Mouse (Mus musculus) urinary bladder, postnatal 14 days (tissue): ENCODE results near the gene Plppr5.

ENCODE experiments used
- DNase-seq: peaks from one replicate; pipeline ENCODE4 v3.0.0; 2021; ENCODE audit warnings: low spot score

Plppr5 gene

DNA sequence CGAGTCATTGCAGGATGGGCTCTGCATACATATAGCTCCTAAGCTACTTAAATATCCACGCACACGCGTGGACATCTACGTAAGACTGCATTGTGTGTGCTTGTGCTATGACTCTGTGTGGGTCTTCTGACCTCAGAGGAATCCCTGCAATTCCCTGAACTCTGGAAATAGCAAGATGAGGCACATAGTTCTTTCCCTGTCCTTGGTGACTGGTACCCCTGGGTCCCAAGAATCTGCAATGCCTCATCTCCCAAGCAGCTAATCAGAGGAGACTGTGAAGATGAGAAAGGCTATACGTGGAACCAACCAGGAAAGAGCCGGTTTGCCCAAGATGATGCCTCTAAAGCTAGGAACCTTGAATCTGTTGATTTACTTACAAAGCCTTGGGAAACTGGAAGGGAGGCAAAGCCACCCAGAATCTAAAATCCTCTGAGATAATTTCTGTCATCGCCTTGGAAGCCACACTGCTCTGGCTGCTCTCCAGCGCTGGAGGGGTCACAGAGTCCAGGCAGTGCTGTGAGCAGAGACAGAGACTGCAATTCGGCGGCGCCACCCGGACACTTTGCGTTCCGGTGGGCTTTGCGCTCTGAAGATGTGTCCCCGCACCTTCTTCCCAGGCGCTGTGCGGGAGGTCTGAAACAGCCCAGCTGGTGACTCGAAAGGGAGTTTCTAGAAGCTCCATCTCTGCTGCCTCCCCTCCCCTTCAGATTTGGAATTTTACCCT lies at the start of gene Plppr5:
Gene Plppr5, plus strand, starts transcription at position 308 of the 724 bp plus-strand sequence.
- peak; percentile 3 for DNase-seq

GRCm38 (mm10) chr3:117549899-117550298 lies 24.7 kb upstream of the Plppr5 start:
- no peak for DNase-seq

- no peak for DNase-seq
These were observed 24.1 kb upstream of the Plppr5 start for GRCm38 (mm10) chr3:117550526-117550925.

DNA sequence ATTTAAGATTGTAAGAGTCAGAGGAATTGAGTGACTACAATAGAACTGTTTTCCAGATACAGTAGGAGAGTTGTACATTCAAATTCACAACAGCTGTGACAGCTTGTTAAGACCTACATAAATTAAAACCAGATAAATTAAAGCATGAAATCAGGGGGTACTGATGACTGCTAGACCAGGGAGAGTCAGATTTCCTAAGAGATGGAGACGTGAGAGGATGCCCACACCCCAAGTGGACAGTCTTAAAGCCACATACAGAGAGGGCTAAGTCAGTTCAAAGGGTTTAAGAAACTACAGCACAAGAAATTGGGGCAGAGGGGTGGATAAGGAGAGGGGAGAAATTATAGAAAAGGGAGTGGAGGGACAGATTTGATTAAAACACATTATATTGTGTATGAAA lies 17.7 kb upstream of the Plppr5 start:
- DNase-seq = no peak

GRCm38 (mm10) chr3:117575253-117575927 lies 754 bp downstream of the Plppr5 start:
- DNase-seq = no peak

GRCm38 (mm10) chr3:117575928-117576254 lies 1.3 kb downstream of the Plppr5 start:
- no peak for DNase-seq

- no peak for DNase-seq
These were observed 2.7 kb downstream of the Plppr5 start for GRCm38 (mm10) chr3:117577349-117577748.

GRCm38 (mm10) chr3:117582628-117583027 lies 8.0 kb downstream of the Plppr5 start:
- no peak for DNase-seq

DNA sequence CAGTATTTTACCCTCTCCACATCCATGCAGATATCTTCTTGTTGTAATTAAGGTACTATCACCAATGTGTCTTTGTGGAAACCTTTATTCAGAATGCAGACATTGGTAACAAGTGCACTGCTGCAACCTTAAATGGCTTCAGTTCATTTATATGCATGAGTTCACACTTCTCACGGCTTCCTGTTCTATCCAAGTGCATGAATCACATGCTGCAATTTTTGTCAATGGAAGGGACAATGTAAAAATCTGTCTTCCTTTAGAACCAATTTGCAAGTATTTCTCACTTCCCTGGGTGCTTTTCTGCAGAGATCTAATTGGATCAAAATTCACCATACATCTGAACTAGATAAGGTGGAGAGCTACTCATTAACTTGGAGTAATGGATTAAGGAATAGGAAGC lies 27.8 kb downstream of the Plppr5 start:
- no peak for DNase-seq

DNA sequence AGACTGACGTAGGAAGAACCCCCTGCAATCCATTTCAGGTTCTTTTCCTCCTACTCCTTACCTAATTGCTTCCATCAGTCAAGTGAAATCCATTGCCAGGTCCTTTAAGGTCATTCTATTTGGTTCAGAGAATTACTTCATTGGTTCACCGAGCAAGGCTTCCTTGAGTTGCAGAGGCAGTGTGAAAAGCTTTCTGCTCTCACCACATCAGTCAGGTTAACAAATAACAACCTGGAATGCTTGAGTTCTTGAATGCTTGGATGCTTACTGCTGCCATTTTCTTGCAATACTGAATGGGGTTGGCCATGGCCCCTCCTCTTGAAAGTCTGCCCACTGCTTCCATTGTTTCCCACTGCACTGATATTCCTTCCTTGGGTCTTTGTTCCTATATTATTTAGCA lies 28.8 kb downstream of the Plppr5 start:
- no peak for DNase-seq

DNA sequence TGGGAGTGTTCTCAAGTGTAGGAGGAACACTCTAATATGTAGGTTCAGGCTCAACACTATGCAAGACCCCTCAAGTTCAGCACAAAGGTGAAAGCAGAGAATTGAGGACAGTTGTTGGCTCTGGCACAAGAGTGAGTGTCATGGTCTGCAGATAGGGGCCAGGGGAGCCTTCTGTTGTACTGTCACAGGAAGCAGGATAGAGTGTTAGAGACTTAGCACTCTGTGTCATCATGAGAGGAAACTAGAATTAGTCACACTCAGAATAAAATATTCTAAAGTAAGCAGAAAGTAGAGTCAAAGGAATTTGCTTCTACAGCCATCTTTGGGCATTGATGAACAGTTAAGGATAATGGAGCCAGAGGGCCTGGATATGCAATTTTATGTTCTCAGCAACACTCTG lies 31.7 kb downstream of the Plppr5 start:
- DNase-seq = no peak

DNA sequence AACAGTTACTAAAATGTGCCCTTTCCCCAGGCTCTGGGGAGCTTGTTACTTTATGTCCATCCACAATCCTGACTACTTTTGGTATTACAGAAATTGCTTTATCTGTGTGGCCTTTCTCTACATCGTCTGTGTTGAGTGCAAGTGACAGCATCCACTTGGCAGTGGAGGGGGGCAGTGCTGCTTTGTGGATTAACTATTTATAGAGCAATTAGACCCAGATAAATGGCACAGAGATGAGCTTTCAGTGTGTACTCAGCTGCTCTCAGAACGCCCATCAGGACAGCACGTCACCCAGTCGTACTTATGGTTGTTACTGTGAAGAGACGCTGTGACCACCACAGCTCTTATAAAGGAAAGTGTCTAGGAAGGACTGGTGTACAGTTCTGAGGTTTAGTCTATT lies 36.8 kb downstream of the Plppr5 start:
- no peak for DNase-seq

DNA sequence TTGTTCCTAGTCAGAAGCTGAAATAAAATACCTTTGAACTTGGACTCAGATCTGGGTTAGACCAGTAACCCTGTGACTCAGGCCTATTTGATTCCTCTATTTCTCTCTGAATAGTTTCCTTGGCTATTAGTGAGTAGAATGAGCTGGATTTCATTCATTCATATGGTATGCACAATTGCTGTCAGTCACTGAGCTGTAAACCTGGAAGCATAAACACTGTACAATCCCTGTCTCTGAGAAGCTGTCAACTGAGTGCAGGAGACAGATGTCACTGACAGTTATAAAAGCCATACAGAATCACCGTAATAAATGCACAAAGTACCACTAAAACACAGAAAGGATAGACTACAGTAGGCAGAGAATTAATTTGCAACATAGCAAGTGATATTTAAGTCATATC lies 40.2 kb downstream of the Plppr5 start:
- no peak for DNase-seq

- no peak for DNase-seq
These were observed 50.8 kb downstream of the Plppr5 start for GRCm38 (mm10) chr3:117625257-117626001.

GRCm38 (mm10) chr3:117628799-117629198 lies 54.2 kb downstream of the Plppr5 start:
- no peak for DNase-seq

- DNase-seq = no peak
These were observed 55.7 kb downstream of the Plppr5 start for GRCm38 (mm10) chr3:117630332-117630731.

GRCm38 (mm10) chr3:117648612-117649011 lies 74.0 kb downstream of the Plppr5 start:
- DNase-seq = no peak

GRCm38 (mm10) chr3:117664316-117664715 lies 89.7 kb downstream of the Plppr5 start:
- no peak for DNase-seq

GRCm38 (mm10) chr3:117679189-117679588 lies 104.6 kb downstream of the Plppr5 start:
- no peak for DNase-seq

DNA sequence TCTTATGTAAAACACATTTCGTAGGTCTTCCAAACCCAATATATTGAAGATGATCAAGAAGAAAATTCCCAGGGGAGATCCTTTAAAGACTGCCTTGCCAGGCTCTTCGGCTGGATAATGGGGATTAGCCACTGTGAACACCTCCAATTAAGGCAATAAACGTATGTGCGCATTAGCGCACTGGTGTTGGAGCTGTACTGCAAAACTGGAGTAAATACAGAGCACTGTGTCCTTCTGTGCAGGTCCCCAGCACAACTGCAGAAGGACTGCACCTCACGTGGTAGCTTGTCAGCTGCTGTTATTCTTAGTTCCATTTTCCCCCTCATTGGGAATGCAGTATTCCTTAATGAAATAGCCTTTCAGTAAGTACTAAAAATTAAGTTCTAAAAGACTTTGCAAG lies 110.0 kb downstream of the Plppr5 start:
- DNase-seq = no peak

- no peak for DNase-seq
These were observed 111.4 kb downstream of the Plppr5 start for GRCm38 (mm10) chr3:117686036-117686435.

GRCm38 (mm10) chr3:117686648-117687047 lies 112.0 kb downstream of the Plppr5 start:
- no peak for DNase-seq

DNA sequence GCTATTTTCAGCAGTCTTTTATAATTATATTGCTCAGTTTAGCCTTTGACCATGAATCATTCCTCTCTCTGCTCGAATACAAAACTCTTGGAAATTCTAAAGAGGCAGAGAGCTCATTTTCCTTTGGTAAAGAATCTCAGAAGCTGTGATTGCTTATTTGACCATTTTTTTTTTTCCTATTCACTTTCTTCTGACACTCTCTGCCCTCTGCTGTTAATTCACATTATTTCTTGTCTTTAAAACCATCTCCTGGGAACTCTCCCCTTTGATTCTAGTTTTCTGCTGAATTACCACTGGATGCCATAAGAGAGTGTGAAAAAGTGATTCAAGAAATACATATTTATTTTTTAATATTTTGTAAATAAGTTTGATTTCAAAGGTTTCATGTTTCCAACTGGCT lies 120.1 kb downstream of the Plppr5 start:
- DNase-seq = no peak
